ENCODE assay signal across 8 mouse cellular contexts in genomic region chr16:38536544-38537146, GRCm38 (mm10). TPM values are rescaled to one million over a fixed set of nuclear protein-coding genes. Genes with fewer than 3 reads are reported as not detected.
DNase-seq lines count a peak whose midpoint lies in the region; ATAC-seq lines count a peak whose summit lies in the region.

No protein-coding gene starts in this region.

- H3K27ac ChIP-seq in heart, embryonic 12.5 days (ENCODE audit: poor library complexity, severe bottlenecking) = no peak overlapping the region
- no peak overlapping the region for H3K27ac ChIP-seq in forebrain, embryonic 16.5 days (ENCODE audit: low read length)
- H3K27ac ChIP-seq in hindbrain, embryonic 16.5 days (ENCODE audit: low read depth, low read length) = no peak overlapping the region
- H3K27ac ChIP-seq in midbrain, embryonic 11.5 days (ENCODE audit: low read depth, low read length) = no peak overlapping the region

- no peaks in the 10 kb centered on the region for H3K9me3 ChIP-seq in heart, embryonic 12.5 days (replicated peaks)
- H3K9me3 ChIP-seq in forebrain, embryonic 16.5 days (ENCODE audit: control insufficient read depth, low read length) = no peaks in the 10 kb centered on the region
- no peaks in the 10 kb centered on the region for H3K9me3 ChIP-seq in hindbrain, embryonic 16.5 days (ENCODE audit: control insufficient read depth, low read length)
- no peaks in the 10 kb centered on the region for H3K9me3 ChIP-seq in midbrain, embryonic 11.5 days (ENCODE audit: control insufficient read depth, low read length)

- no peak overlapping the region for H3K4me2 ChIP-seq in heart, embryonic 12.5 days
- H3K4me2 ChIP-seq in forebrain, embryonic 16.5 days (ENCODE audit: low read length) = no peak overlapping the region
- H3K4me2 ChIP-seq in hindbrain, embryonic 16.5 days (ENCODE audit: low read length) = no peak overlapping the region
- no peak overlapping the region for H3K4me2 ChIP-seq in midbrain, embryonic 11.5 days

- peak; percentile 74 to 89 for DNase-seq in heart, adult 18-20 months
- peak; percentile 40 for DNase-seq in cerebellum, adult 11-12 months
- peak; percentile 61 for DNase-seq in left cerebral cortex, adult 8-10 months (ENCODE audit: low spot score in 2 of 2)
- DNase-seq in midbrain, embryonic 11.5 days (ENCODE audit: low spot score, missing footprints) = peak; percentile 92
- DNase-seq in spleen, adult 18-20 months = peak; percentile 46 to 70

- no peak for ATAC-seq in heart, embryonic 12.5 days (ENCODE audit: insufficient number of reproducible peaks, low FRiP score)
- ATAC-seq in forebrain, embryonic 16.5 days = peak; percentile 67
- ATAC-seq in hindbrain, embryonic 16.5 days = peak; percentile 60
- 0 out of 2 replicates have a peak, but pooled peaks have one; percentile 16 for ATAC-seq in midbrain, embryonic 11.5 days (ENCODE audit: low FRiP score)

- H3K36me3 ChIP-seq in heart, embryonic 12.5 days = peaks cover 77% of the 10 kb centered on the region
- peaks cover 33% of the 10 kb centered on the region for H3K36me3 ChIP-seq in forebrain, embryonic 16.5 days (ENCODE audit: control insufficient read depth, insufficient read depth)
- H3K36me3 ChIP-seq in hindbrain, embryonic 16.5 days (ENCODE audit: control insufficient read depth, insufficient read depth, low read length) = peaks cover 48% of the 10 kb centered on the region
- peaks cover 16% of the 10 kb centered on the region for H3K36me3 ChIP-seq in midbrain, embryonic 11.5 days (ENCODE audit: control insufficient read depth, insufficient read depth, low read length)

- H3K4me1 ChIP-seq in heart, embryonic 12.5 days (replicated peaks) = no peaks in the 10 kb centered on the region
- no peaks in the 10 kb centered on the region for H3K4me1 ChIP-seq in forebrain, embryonic 16.5 days (replicated peaks; ENCODE audit: control insufficient read depth, insufficient read depth, low read length)
- no peaks in the 10 kb centered on the region for H3K4me1 ChIP-seq in hindbrain, embryonic 16.5 days (ENCODE audit: control insufficient read depth, insufficient read depth, low read depth, low read length)
- H3K4me1 ChIP-seq in midbrain, embryonic 11.5 days (ENCODE audit: control insufficient read depth, insufficient read depth, low read length) = no peaks in the 10 kb centered on the region

- WGBS in heart, embryonic 12.5 days = 44% methylated on average over 8 of the region's 8 CpGs
- 42% methylated on average over 8 of the region's 8 CpGs for WGBS in forebrain, embryonic 16.5 days
- 44% methylated on average over 8 of the region's 8 CpGs for whole genome bisulfite sequencing in hindbrain, embryonic 16.5 days
- WGBS in midbrain, embryonic 11.5 days = 58% methylated on average over 8 of the region's 8 CpGs

- H3K9ac ChIP-seq in heart, embryonic 12.5 days = no peak overlapping the region
- H3K9ac ChIP-seq in forebrain, embryonic 16.5 days (replicated peaks; ENCODE audit: low read depth, low read length) = no peak overlapping the region
- H3K9ac ChIP-seq in hindbrain, embryonic 16.5 days (ENCODE audit: low read depth, low read length) = no peak overlapping the region
- no peak overlapping the region for H3K9ac ChIP-seq in midbrain, embryonic 11.5 days (ENCODE audit: low read length)

- no peak overlapping the region for H3K4me3 ChIP-seq in heart, embryonic 12.5 days
- H3K4me3 ChIP-seq in forebrain, embryonic 16.5 days (replicated peaks; ENCODE audit: low read length) = no peak overlapping the region
- no peak overlapping the region for H3K4me3 ChIP-seq in hindbrain, embryonic 16.5 days (ENCODE audit: low read length)
- no peak overlapping the region for H3K4me3 ChIP-seq in midbrain, embryonic 11.5 days (ENCODE audit: low read depth, low read length)

- H3K27me3 ChIP-seq in heart, embryonic 12.5 days (replicated peaks) = no peaks in the 10 kb centered on the region
- H3K27me3 ChIP-seq in forebrain, embryonic 16.5 days (replicated peaks; ENCODE audit: control insufficient read depth, insufficient read depth, low read length) = no peaks in the 10 kb centered on the region
- no peaks in the 10 kb centered on the region for H3K27me3 ChIP-seq in hindbrain, embryonic 16.5 days (replicated peaks; ENCODE audit: control insufficient read depth, insufficient read depth, low read length)
- H3K27me3 ChIP-seq in midbrain, embryonic 11.5 days (ENCODE audit: control insufficient read depth, insufficient read depth, low read length) = no peaks in the 10 kb centered on the region

RNA-seq across cellular contexts. Expression of gene Poglut1, which starts 13.4 kb away (rescaled TPM):
- 10 to 100 TPM; 10.5 to 13.2 TPM for total RNA-seq in heart, adult 18-20 months (2021)
- 40.5 and 42.0 TPM in 2 replicates for polyA plus RNA-seq in heart, embryonic 12.5 days (2016; fragmentation: Nextera tagmentation; extraction: Ambion mirVana)
- 66.0 and 70.5 TPM in 2 replicates for polyA plus RNA-seq in forebrain, embryonic 16.5 days (2015; fragmentation: Nextera tagmentation; extraction: Ambion mirVana)
- polyA plus RNA-seq in hindbrain, embryonic 16.5 days (2015; fragmentation: Nextera tagmentation; extraction: Ambion mirVana) = 50.1 and 55.8 TPM in 2 replicates
- 10 to 100 TPM; 43.1 to 49.4 (median 45.3) TPM for total RNA-seq in left cerebral cortex, adult 8-10 months (2022)
- polyA plus RNA-seq in midbrain, embryonic 11.5 days (2014; fragmentation: Nextera tagmentation; extraction: Ambion mirVana) = 68.4 and 75.9 TPM in 2 replicates

RNA-seq across cellular contexts. Expression of gene Timmdc1, which starts 14.2 kb away (rescaled TPM):
- 10 to 100 TPM; 67.1 to 68.3 TPM for total RNA-seq in heart, adult 18-20 months (2021)
- 33.5 and 35.6 TPM in 2 replicates for polyA plus RNA-seq in heart, embryonic 12.5 days (2016; fragmentation: Nextera tagmentation; extraction: Ambion mirVana)
- 34.2 and 36.6 TPM in 2 replicates for polyA plus RNA-seq in forebrain, embryonic 16.5 days (2015; fragmentation: Nextera tagmentation; extraction: Ambion mirVana)
- polyA plus RNA-seq in hindbrain, embryonic 16.5 days (2015; fragmentation: Nextera tagmentation; extraction: Ambion mirVana) = 28.0 and 32.8 TPM in 2 replicates
- 10 to 100 TPM; 24.6 to 32.1 (median 28.9) TPM for total RNA-seq in left cerebral cortex, adult 8-10 months (2022)
- polyA plus RNA-seq in midbrain, embryonic 11.5 days (2014; fragmentation: Nextera tagmentation; extraction: Ambion mirVana) = 27.6 and 29.2 TPM in 2 replicates

RNA-seq across cellular contexts. Expression of gene Tmem39a, which starts 21.9 kb away (rescaled TPM):
- 10 to 100 TPM; 19.1 to 23.9 TPM for total RNA-seq in heart, adult 18-20 months (2021)
- 66.2 and 74.5 TPM in 2 replicates for polyA plus RNA-seq in heart, embryonic 12.5 days (2016; fragmentation: Nextera tagmentation; extraction: Ambion mirVana)
- 37.3 and 46.2 TPM in 2 replicates for polyA plus RNA-seq in forebrain, embryonic 16.5 days (2015; fragmentation: Nextera tagmentation; extraction: Ambion mirVana)
- 32.0 and 37.0 TPM in 2 replicates for polyA plus RNA-seq in hindbrain, embryonic 16.5 days (2015; fragmentation: Nextera tagmentation; extraction: Ambion mirVana)
- total RNA-seq in left cerebral cortex, adult 8-10 months (2022) = 10 to 100 TPM; 18.8 to 27.1 (median 22.8) TPM
- polyA plus RNA-seq in midbrain, embryonic 11.5 days (2014; fragmentation: Nextera tagmentation; extraction: Ambion mirVana) = 79.4 and 80.5 TPM in 2 replicates

Comparison
In these comparisons a context has a peak if more than half of its experiments do, and no peak if none do; other contexts are left out.
1. DNase-seq: peak in every context shown above with its lines; median percentile 92 in midbrain, embryonic 11.5 days; 82 in heart, adult 18-20 months; 61 in left cerebral cortex, adult 8-10 months; 58 in spleen, adult 18-20 months; 40 in cerebellum, adult 11-12 months.